25 mouse cellular contexts compared by ENCODE assay signal in genomic region chr8:107167848-107168247, GRCm38 (mm10). TPM values are rescaled to one million over a fixed set of nuclear protein-coding genes. Genes with fewer than 3 reads are reported as not detected.
DNase-seq lines count a peak whose midpoint lies in the region; ATAC-seq and TF ChIP-seq lines count a peak whose summit lies in the region.
"Had no signal": no experiment of that assay in that cellular context is flagged by ENCODE, and none has a peak within 500 bp of the region (broad histone marks: within the 10 kb centered on the region; RNA-seq: fewer than 3 reads in every experiment).

No protein-coding gene starts in this region.

- peak overlapping the region; percentile 56 for H3K4me2 ChIP-seq in heart, embryonic 12.5 days
- H3K4me2 ChIP-seq in heart, postnatal 0 days (ENCODE audit: low read depth, low read length) = peak overlapping the region; percentile 49
- no peak overlapping the region for H3K4me2 ChIP-seq in forebrain, embryonic 16.5 days (ENCODE audit: low read length)
- H3K4me2 ChIP-seq: forebrain, embryonic 12.5 days; midbrain, embryonic 15.5 days had no signal

- intact Hi-C loops in gastrocnemius, postnatal 14 days (cut with DNase I; ENCODE audit: low total_unique reads) = no loop called here
- intact Hi-C loops in left cerebral cortex, postnatal 4 days (cut with DNase I) = no loop called here

- H3K36me3 ChIP-seq in heart, embryonic 10.5 days = peaks cover 56% of the 10 kb centered on the region
- H3K36me3 ChIP-seq in heart, embryonic 12.5 days = peaks cover 58% of the 10 kb centered on the region
- H3K36me3 ChIP-seq in heart, postnatal 0 days (replicated peaks; ENCODE audit: control insufficient read depth, insufficient read depth, low read length) = peaks cover 40% of the 10 kb centered on the region
- peaks cover 15% of the 10 kb centered on the region for H3K36me3 ChIP-seq in forebrain, embryonic 16.5 days (ENCODE audit: control insufficient read depth, insufficient read depth)

- ATAC-seq in heart, embryonic 12.5 days (ENCODE audit: insufficient number of reproducible peaks, low FRiP score) = no peak
- peak; percentile 78 for ATAC-seq in heart, postnatal 0 days (ENCODE audit: insufficient read depth, low read depth)
- ATAC-seq in forebrain, embryonic 16.5 days = no peak
- ATAC-seq: CD4-positive, CD25-positive, alpha-beta regulatory T cell, adult 4 months; hindbrain, embryonic 16.5 days; midbrain, embryonic 15.5 days had no signal

- peak overlapping the region; percentile 34; the same call in 1 of the 2 replicates for H3K9ac ChIP-seq in heart, embryonic 12.5 days
- H3K9ac ChIP-seq in heart, postnatal 0 days (replicated peaks; ENCODE audit: low read depth, low read length) = 0 out of 2 replicates have a peak overlapping the region, but pooled peaks have one; percentile 20
- H3K9ac ChIP-seq in forebrain, embryonic 16.5 days (replicated peaks; ENCODE audit: low read depth, low read length) = no peak overlapping the region
- H3K9ac ChIP-seq: forebrain, embryonic 12.5 days; liver, embryonic 14.5 days; midbrain, embryonic 15.5 days had no signal

- TF ChIP-seq CTCF in heart, postnatal 0 days (IDR thresholded peaks at IDR 0.05; ENCODE audit: low read depth) = no peak

- H3K4me3 ChIP-seq in heart, embryonic 10.5 days = peak overlapping the region; percentile 34
- peak overlapping the region; percentile 18 for H3K4me3 ChIP-seq in heart, embryonic 12.5 days
- peak overlapping the region; percentile 1; the same call in 1 of the 2 replicates for H3K4me3 ChIP-seq in heart, postnatal 0 days (ENCODE audit: low read depth, low read length)
- H3K4me3 ChIP-seq in forebrain, embryonic 16.5 days (replicated peaks; ENCODE audit: low read length) = no peak overlapping the region
- H3K4me3 ChIP-seq: forebrain, embryonic 12.5 days; hindbrain, embryonic 10.5 days; midbrain, embryonic 15.5 days had no signal

- peak; percentile 12 to 21 for DNase-seq in gastrocnemius, adult 8-10 months (ENCODE audit: low spot score in 2 of 2)
- no peak for DNase-seq in gastrocnemius, postnatal 14 days
- peak; percentile 79 for DNase-seq in heart, embryonic 10.5 days (ENCODE audit: low spot score)
- DNase-seq in heart, postnatal 0 days (ENCODE audit: low spot score) = peak; percentile 69
- no peak for DNase-seq in left cerebral cortex, postnatal 4 days
- DNase-seq: adrenal gland, postnatal 14 days; cerebellum, adult 11 months; cerebellum, adult 9-11 months; kidney, adult 2 months; layer of hippocampus, adult 9-11 months; liver; lung, adult 2 months; lung, postnatal 10 days; right cerebral cortex, adult 18-20 months; thymus, adult 2 months; thymus, postnatal 36 days had no signal

- H3K4me1 ChIP-seq in heart, embryonic 10.5 days = peaks cover 21% of the 10 kb centered on the region
- H3K4me1 ChIP-seq in heart, embryonic 12.5 days (replicated peaks) = peaks cover 22% of the 10 kb centered on the region
- peaks cover 15% of the 10 kb centered on the region for H3K4me1 ChIP-seq in heart, postnatal 0 days (ENCODE audit: control insufficient read depth, insufficient read depth)
- peaks cover 7% of the 10 kb centered on the region for H3K4me1 ChIP-seq in forebrain, embryonic 16.5 days (replicated peaks; ENCODE audit: control insufficient read depth, insufficient read depth, low read length)
- H3K4me1 ChIP-seq: forebrain, embryonic 12.5 days; midbrain, embryonic 15.5 days had no signal

- no peak for TF ChIP-seq EP300 in heart, postnatal 0 days (IDR thresholded peaks at IDR 0.05; ENCODE audit: low read depth)

- H3K27me3 ChIP-seq in heart, embryonic 10.5 days (ENCODE audit: insufficient read depth, poor library complexity, severe bottlenecking) = no peaks in the 10 kb centered on the region
- H3K27me3 ChIP-seq in heart, embryonic 12.5 days (replicated peaks) = no peaks in the 10 kb centered on the region
- H3K27me3 ChIP-seq in heart, postnatal 0 days (ENCODE audit: control insufficient read depth, insufficient read depth, low read length) = no peaks in the 10 kb centered on the region
- H3K27me3 ChIP-seq in forebrain, embryonic 16.5 days (replicated peaks; ENCODE audit: control insufficient read depth, insufficient read depth, low read length) = no peaks in the 10 kb centered on the region
- H3K27me3 ChIP-seq: forebrain, embryonic 12.5 days; midbrain, embryonic 15.5 days had no signal

- H3K27ac ChIP-seq in heart, embryonic 10.5 days = peak overlapping the region; percentile 60
- peak overlapping the region; percentile 85 for H3K27ac ChIP-seq in heart, embryonic 12.5 days (ENCODE audit: poor library complexity, severe bottlenecking)
- H3K27ac ChIP-seq in heart, postnatal 0 days (ENCODE audit: low read depth) = peak overlapping the region; percentile 77
- H3K27ac ChIP-seq in forebrain, embryonic 16.5 days (ENCODE audit: low read length) = no peak overlapping the region
- H3K27ac ChIP-seq: forebrain, embryonic 12.5 days; hindbrain, embryonic 10.5 days; liver, embryonic 14.5 days; macrophage; midbrain, embryonic 15.5 days had no signal

- 43% methylated on average over 5 of the region's 5 CpGs for WGBS in heart, embryonic 10.5 days
- WGBS in heart, embryonic 12.5 days = 36% methylated on average over 5 of the region's 5 CpGs
- 26% methylated on average over 5 of the region's 5 CpGs for WGBS in heart, postnatal 0 days
- WGBS in forebrain, embryonic 16.5 days = 90% methylated on average over 5 of the region's 5 CpGs

- H3K9me3 ChIP-seq in heart, embryonic 10.5 days = no peaks in the 10 kb centered on the region
- no peaks in the 10 kb centered on the region for H3K9me3 ChIP-seq in heart, embryonic 12.5 days (replicated peaks)
- H3K9me3 ChIP-seq in heart, postnatal 0 days (replicated peaks; ENCODE audit: control insufficient read depth, low read length) = no peaks in the 10 kb centered on the region
- no peaks in the 10 kb centered on the region for H3K9me3 ChIP-seq in forebrain, embryonic 16.5 days (ENCODE audit: control insufficient read depth, low read length)
- H3K9me3 ChIP-seq: forebrain, embryonic 12.5 days; hindbrain, embryonic 10.5 days; midbrain, embryonic 15.5 days had no signal

RNA-seq across cellular contexts. Expression of gene Cyb5b, which starts 17.4 kb away (rescaled TPM):
- 10 to 100 TPM; 28.2 to 39.7 (median 34.2) TPM for total RNA-seq in gastrocnemius, adult 8-10 months (2022)
- total RNA-seq in gastrocnemius, postnatal 14 days (2021) = 10 to 100 TPM; 21.9 to 25.3 TPM
- polyA plus RNA-seq in heart, embryonic 10.5 days (2016; fragmentation: Nextera tagmentation; extraction: Ambion mirVana) = 92.3 and 109 TPM in 2 replicates
- polyA plus RNA-seq in heart, embryonic 12.5 days (2016; fragmentation: Nextera tagmentation; extraction: Ambion mirVana) = 88.1 and 90.2 TPM in 2 replicates
- 52.8 and 60.0 TPM in 2 replicates for total RNA-seq in heart, postnatal 0 days (2014; rRNA removed; ENCODE audit: low replicate concordance)
- 36.5 and 44.7 TPM in 2 replicates for polyA plus RNA-seq in heart, postnatal 0 days (2015; fragmentation: Nextera tagmentation; extraction: Ambion mirVana)
- 10 to 100 TPM; 98.3 to 99.8 TPM for total RNA-seq in left cerebral cortex, postnatal 4 days (2021)
- polyA plus RNA-seq in forebrain, embryonic 16.5 days (2015; fragmentation: Nextera tagmentation; extraction: Ambion mirVana) = 114 and 122 TPM in 2 replicates

Comparison
In these comparisons a context has a peak if more than half of its experiments do, and no peak if none do; other contexts are left out.
1. DNase-seq: peak in gastrocnemius, adult 8-10 months (2 of 2), heart, embryonic 10.5 days (single experiment) and heart, postnatal 0 days (single experiment); none in gastrocnemius, postnatal 14 days (single experiment) and left cerebral cortex, postnatal 4 days (single experiment).